Mouse (Mus musculus) ES-E14 (cell line): Measurements from ENCODE around the gene Gm10282. TPM values are rescaled to one million over a fixed set of nuclear protein-coding genes. Genes with fewer than 3 reads are reported as not detected.

ENCODE experiments used
- DNase-seq: peaks from one replicate; pipeline ENCODE4 v3.0.0-alpha.2; 2013; ENCODE audit warnings: low read depth, low spot score
- H3K27ac ChIP-seq: 2 replicates; pipeline ENCODE4 v1.5.1; 2012; ENCODE audit warnings: low read depth, mild to moderate bottlenecking, low read length, moderate library complexity, mixed read lengths; ENCODE audit not compliant: poor library complexity, insufficient read depth, severe bottlenecking
- H3K36me3 ChIP-seq: 2 replicates; pipeline ENCODE4 v1.6.1; 2012; ENCODE audit warnings: mild to moderate bottlenecking, low read length, moderate library complexity, mixed read lengths; ENCODE audit not compliant: control insufficient read depth, poor library complexity, insufficient read depth, severe bottlenecking
- H3K4me1 ChIP-seq, 2 experiments: fragments of 150-350 bp in 1 of 2; sonication (generic) in 1 of 2; 2 replicates each; pipeline ENCODE4 v1.6.1; 2012; ENCODE audit warnings: low read length in 2 of 2, mild to moderate bottlenecking in 1 of 2, mixed read lengths in 1 of 2; ENCODE audit not compliant: control insufficient read depth in 2 of 2, insufficient read depth in 2 of 2, poor library complexity in 1 of 2
- H3K4me3 ChIP-seq, 2 experiments: fragments of 150-350 bp in 1 of 2; sonication (generic) in 1 of 2; 2 replicates each; pipeline ENCODE4 v1.5.1; 2012; ENCODE audit warnings: low read length in 2 of 2, low read depth in 1 of 2, mild to moderate bottlenecking in 1 of 2, mixed read lengths in 1 of 2; ENCODE audit not compliant: insufficient read depth in 1 of 2, poor library complexity in 1 of 2, severe bottlenecking in 1 of 2
- H3K9ac ChIP-seq: 2 replicates; pipeline ENCODE4 v1.6.1; 2012; ENCODE audit warnings: low read depth, mild to moderate bottlenecking, low read length, mixed read lengths; ENCODE audit not compliant: poor library complexity, insufficient read depth, severe bottlenecking
- H3K9me3 ChIP-seq: fragments of 150-350 bp; sonication (generic); 2 replicates; pipeline ENCODE4 v1.6.1; 2012; ENCODE audit warnings: low read depth, mild to moderate bottlenecking, low read length; ENCODE audit not compliant: control insufficient read depth, insufficient read depth
- CHD2 ChIP-seq: IDR thresholded peaks from 2 replicates; pipeline ENCODE4 v1.6.1; 2014; ENCODE audit warnings: mild to moderate bottlenecking, low read depth, low read length, inconsistent platforms
- HCFC1 ChIP-seq: IDR thresholded peaks from 2 replicates; pipeline ENCODE4 v1.6.1; 2012; ENCODE audit warnings: low read length, inconsistent platforms, borderline replicate concordance; ENCODE audit not compliant: insufficient read depth
- MAFK ChIP-seq: IDR thresholded peaks from 2 replicates; pipeline ENCODE4 v1.6.1; 2014; ENCODE audit warnings: mild to moderate bottlenecking, low read depth, low read length, inconsistent platforms; ENCODE audit not compliant: insufficient read depth
- ZC3H11A ChIP-seq: IDR thresholded peaks from 2 replicates; pipeline ENCODE4 v1.6.1; 2012; ENCODE audit warnings: low read depth, mild to moderate bottlenecking, inconsistent platforms, low read length, borderline replicate concordance
- ZNF384 ChIP-seq: IDR thresholded peaks from 2 replicates; pipeline ENCODE4 v1.6.1; 2012; ENCODE audit warnings: low read depth, low read length, inconsistent platforms
- in situ Hi-C, 2 experiments: fragments of 600-800 bp; cut with MboI; formaldehyde crosslinking; loops; one replicate each; pipeline ENCODE4 v1.15.1; 2025; ENCODE audit warnings: low sequenced_read_pairs in 2 of 2, inconsistent platforms in 1 of 2; ENCODE audit not compliant: unreplicated experiment in 2 of 2
- total RNA-seq: library from RNA; depleted of rRNA; stranded (reverse); fragments of 300-350 nt; gene quantifications from 2 replicates; pipeline ENCODE4 v1.2.3, GENCODE M21; 2012

Gm10282 gene
- total RNA-seq, 1 experiment = 21.2 TPM

- H3K27ac ChIP-seq = peak overlapping the region; percentile 24; the same call in 1 of the 2 replicates
- in situ Hi-C loops = no loop called here
- no peak overlapping the region for H3K9ac ChIP-seq
- H3K4me1 ChIP-seq = peaks cover 20 to 51% of the 10 kb centered on the region in 2 experiments
- DNase-seq = no peak
- H3K9me3 ChIP-seq = no peaks in the 10 kb centered on the region
- H3K4me3 ChIP-seq = no peak overlapping the region
- no peak for TF ChIP-seq ZC3H11A
- no peak for TF ChIP-seq HCFC1
- no peak for TF ChIP-seq MAFK
- no peak for TF ChIP-seq CHD2
- TF ChIP-seq ZNF384 = no peak
- no peaks in the 10 kb centered on the region for H3K36me3 ChIP-seq
These were observed 25.9 kb upstream of the Gm10282 start for GRCm38 (mm10) chr8:72330806-72331516.

- no peak for TF ChIP-seq CHD2
- TF ChIP-seq ZC3H11A = no peak
- H3K4me1 ChIP-seq = peaks cover 9 to 53% of the 10 kb centered on the region in 2 experiments
- no peak overlapping the region for H3K9ac ChIP-seq
- DNase-seq = no peak
- no peaks in the 10 kb centered on the region for H3K36me3 ChIP-seq
- H3K4me3 ChIP-seq = no peak overlapping the region
- H3K27ac ChIP-seq = peak overlapping the region; percentile 1; the same call in 1 of the 2 replicates
- H3K9me3 ChIP-seq = no peaks in the 10 kb centered on the region
- in situ Hi-C loops = no loop called here
These were observed 24.1 kb upstream of the Gm10282 start for GRCm38 (mm10) chr8:72329116-72329515.

GRCm38 (mm10) chr8:72324708-72325107 is 19.6 kb upstream of the Gm10282 start:
- TF ChIP-seq ZC3H11A = no peak
- TF ChIP-seq HCFC1 = no peak
- no peak for TF ChIP-seq ZNF384
- TF ChIP-seq MAFK = no peak
- no peak for TF ChIP-seq CHD2
- Histone ChIP-seq H3K4me3 (no peak overlapping the region), H3K9ac (no peak overlapping the region), H3K4me1 (peaks cover 0 to 23% of the 10 kb centered on the region in 2 experiments; a peak in 3 of 4 replicates), H3K36me3 (peaks cover 38% of the 10 kb centered on the region), H3K9me3 (no peaks in the 10 kb centered on the region), H3K27ac (no peak overlapping the region)
- DNase-seq = no peak
- in situ Hi-C loops = no loop called here

GRCm38 (mm10) chr8:72324036-72324706 is 19.1 kb upstream of the Gm10282 start:
- DNase-seq = no peak
- in situ Hi-C loops = no loop called here
- no peak overlapping the region for H3K4me3 ChIP-seq
- TF ChIP-seq HCFC1 = no peak
- no peak for TF ChIP-seq ZNF384
- no peak for TF ChIP-seq ZC3H11A
- no peak overlapping the region for H3K9ac ChIP-seq
- peaks cover 44% of the 10 kb centered on the region for H3K36me3 ChIP-seq
- H3K27ac ChIP-seq = no peak overlapping the region
- H3K9me3 ChIP-seq = no peaks in the 10 kb centered on the region
- peaks cover 0 to 18% of the 10 kb centered on the region in 2 experiments; a peak in 3 of 4 replicates for H3K4me1 ChIP-seq
